Mouse (Mus musculus) CD4-positive, CD25-positive, alpha-beta regulatory T cell, adult 2 months (primary cell): ENCODE measurements around the gene Ankzf1.
A peak's percentile ranks its signal among the peaks of the same experiment; 100 is the strongest.

Experiments used
- DNase-seq: peaks from one replicate; pipeline ENCODE4 v3.0.0-alpha.2; 2012; ENCODE audit warnings: low read depth, low spot score

Gene Ankzf1

GRCm38 (mm10) chr1:75191622-75192402 is at the start of gene Ankzf1, which contains the start of gene Atg9a:
Ankzf1 (plus strand) TSS chr1:75192151.
Atg9a (minus strand) TSS chr1:75192196.
- DNase-seq: peak; percentile 97

GRCm38 (mm10) chr1:75142301-75143261 is 49.4 kb upstream of the Ankzf1 start, which contains the start of the genes Cnppd1 and Retreg2:
Cnppd1 (minus strand) TSS chr1:75142711.
Retreg2 (plus strand) TSS chr1:75142778.
- DNase-seq: peak; percentile 99

- no peak for DNase-seq
These were observed 46.4 kb upstream of the Ankzf1 start for GRCm38 (mm10) chr1:75145589-75145988.

GRCm38 (mm10) chr1:75147411-75148135 is 44.4 kb upstream of the Ankzf1 start:
- DNase-seq: no peak

GRCm38 (mm10) chr1:75148727-75149126 is 43.2 kb upstream of the Ankzf1 start:
- no peak for DNase-seq

- no peak for DNase-seq
These were observed 36.1 kb upstream of the Ankzf1 start for GRCm38 (mm10) chr1:75155837-75156236.

GRCm38 (mm10) chr1:75158990-75159389 is 33.0 kb upstream of the Ankzf1 start:
- DNase-seq: no peak

GRCm38 (mm10) chr1:75159540-75160255 is 32.3 kb upstream of the Ankzf1 start:
- no peak for DNase-seq

- DNase-seq: no peak
These were observed 31.7 kb upstream of the Ankzf1 start for GRCm38 (mm10) chr1:75160256-75160617.

GRCm38 (mm10) chr1:75168093-75168471 is 23.9 kb upstream of the Ankzf1 start:
- no peak for DNase-seq

- DNase-seq: peak; percentile 98
These were observed 23.2 kb upstream of the Ankzf1 start, which contains the start of gene Zfand2b for GRCm38 (mm10) chr1:75168472-75169464. Zfand2b (plus strand) TSS chr1:75168646.

GRCm38 (mm10) chr1:75179334-75180104 is 12.4 kb upstream of the Ankzf1 start:
- DNase-seq: peak; percentile 35

GRCm38 (mm10) chr1:75180105-75180590 is 11.8 kb upstream of the Ankzf1 start, which contains the start of gene Abcb6:
Abcb6 (minus strand) TSS chr1:75180392.
- DNase-seq: peak; percentile 85

GRCm38 (mm10) chr1:75180741-75181140 is 11.2 kb upstream of the Ankzf1 start:
- no peak for DNase-seq

- DNase-seq: no peak
These were observed 10.5 kb upstream of the Ankzf1 start for GRCm38 (mm10) chr1:75181377-75181870.

- DNase-seq: peak; percentile 24
These were observed 9.8 kb upstream of the Ankzf1 start for GRCm38 (mm10) chr1:75182160-75182559.

GRCm38 (mm10) chr1:75185495-75185894 is 6.5 kb upstream of the Ankzf1 start:
- DNase-seq: no peak

- DNase-seq: no peak
These were observed 4.8 kb upstream of the Ankzf1 start for GRCm38 (mm10) chr1:75187126-75187525.
